Mouse (Mus musculus) small intestine, adult 2 months (tissue): ENCODE data around the gene Btnl4.

ENCODE experiments used
- CTCF ChIP-seq: fragments of 200-500 bp; IDR thresholded peaks from 2 replicates; pipeline ENCODE4 v1.5.1; 2012; ENCODE audit warnings: low read depth, mild to moderate bottlenecking, control low read depth, inconsistent platforms, low read length, moderate library complexity, mixed read lengths; ENCODE audit not compliant: insufficient replicate concordance, insufficient read length; ENCODE audit errors: extremely low read depth
- POLR2A ChIP-seq: fragments of 200-500 bp; IDR thresholded peaks from 2 replicates; pipeline ENCODE4 v1.6.1; 2012; ENCODE audit warnings: low read depth, mild to moderate bottlenecking, control low read depth, inconsistent platforms, low read length, moderate library complexity

GRCm38 (mm10) chr17:34476427-34476826, 691 bp downstream of the Btnl4 start:
- TF ChIP-seq POLR2A (no peak), CTCF (no peak)
